Comparison of ENCODE assay signal across 8 mouse cellular contexts in genomic region chr8:119676389-119676788, GRCm38 (mm10). TPM values are rescaled to one million over a fixed set of nuclear protein-coding genes. Genes with fewer than 3 reads are reported as not detected.
DNase-seq lines count a peak whose midpoint lies in the region; ATAC-seq and TF ChIP-seq lines count a peak whose summit lies in the region.

No protein-coding gene starts in this region.

- peak; percentile 96 for DNase-seq in NIH3T3 (ENCODE audit: low read depth)
- peak; percentile 78 for DNase-seq in cerebellum, adult 11 months
- DNase-seq in forebrain, postnatal 0 days, result peak; percentile 91
- DNase-seq in hindbrain, embryonic 10.5 days (ENCODE audit: low spot score), result peak; percentile 88
- peak; percentile 90 to 94 for DNase-seq in layer of hippocampus, postnatal 14 days (ENCODE audit: low spot score in 2 of 2)
- peak; percentile 87 to 91 for DNase-seq in lung, postnatal 4 days
- peak; percentile 92 for DNase-seq in right cerebral cortex, postnatal 14 days
- DNase-seq in urinary bladder, postnatal 10 days (ENCODE audit: low spot score), result peak; percentile 83

- 15% methylated on average over 8 of the region's 8 CpGs for WGBS in forebrain, postnatal 0 days
- WGBS in hindbrain, embryonic 10.5 days, result 25% methylated on average over 8 of the region's 8 CpGs

- no peak overlapping the region for H3K27ac ChIP-seq in forebrain, postnatal 0 days (ENCODE audit: low read depth, low read length)
- H3K27ac ChIP-seq in hindbrain, embryonic 10.5 days, result no peak overlapping the region

- no peaks in the 10 kb centered on the region for H3K36me3 ChIP-seq in forebrain, postnatal 0 days (ENCODE audit: insufficient read depth)
- no peaks in the 10 kb centered on the region for H3K36me3 ChIP-seq in hindbrain, embryonic 10.5 days

- ATAC-seq in forebrain, postnatal 0 days, result peak; percentile 73

- peak; percentile 96 for TF ChIP-seq CTCF in forebrain, postnatal 0 days (IDR thresholded peaks at IDR 0.05; ENCODE audit: low read depth)

- no peak overlapping the region for H3K4me3 ChIP-seq in forebrain, postnatal 0 days (ENCODE audit: low read depth, low read length)
- no peak overlapping the region for H3K4me3 ChIP-seq in hindbrain, embryonic 10.5 days

- no peaks in the 10 kb centered on the region for H3K9me3 ChIP-seq in forebrain, postnatal 0 days (ENCODE audit: low read length)
- H3K9me3 ChIP-seq in hindbrain, embryonic 10.5 days, result no peaks in the 10 kb centered on the region

- H3K4me1 ChIP-seq in forebrain, postnatal 0 days (ENCODE audit: insufficient read depth), result no peaks in the 10 kb centered on the region
- H3K4me1 ChIP-seq in hindbrain, embryonic 10.5 days (replicated peaks), result peaks cover 21% of the 10 kb centered on the region

- no peak overlapping the region for H3K9ac ChIP-seq in forebrain, postnatal 0 days

- H3K4me2 ChIP-seq in forebrain, postnatal 0 days (ENCODE audit: low read depth), result no peak overlapping the region

- H3K27me3 ChIP-seq in forebrain, postnatal 0 days (ENCODE audit: insufficient read depth, low read length), result no peaks in the 10 kb centered on the region
- 0 out of 2 replicates have a peak, but pooled peaks cover 5% of the 10 kb centered on the region for H3K27me3 ChIP-seq in hindbrain, embryonic 10.5 days (ENCODE audit: insufficient read depth, poor library complexity, severe bottlenecking)

RNA-seq across cellular contexts. Expression of gene Wfdc1, which starts 10.2 kb away (rescaled TPM):
- 8.6 and 8.9 TPM in 2 replicates for total RNA-seq in forebrain, postnatal 0 days (2014; rRNA removed)
- 8.3 and 9.0 TPM in 2 replicates for polyA plus RNA-seq in forebrain, postnatal 0 days (2015; fragmentation: Nextera tagmentation; extraction: Ambion mirVana)
- 9.6 and 11.6 TPM in 2 replicates for polyA plus RNA-seq in hindbrain, embryonic 10.5 days (2016; fragmentation: Nextera tagmentation; extraction: Ambion mirVana)
- total RNA-seq in layer of hippocampus, postnatal 14 days (2021), result 1 to 10 TPM; 6.9 to 8.2 TPM

RNA-seq across cellular contexts. Expression of gene Atp2c2, which starts 23.4 kb away (rescaled TPM):
- not detected in 2 replicates for total RNA-seq in forebrain, postnatal 0 days (2014; rRNA removed)
- 0.15 and 0.22 TPM in 2 replicates for polyA plus RNA-seq in forebrain, postnatal 0 days (2015; fragmentation: Nextera tagmentation; extraction: Ambion mirVana)
- polyA plus RNA-seq in hindbrain, embryonic 10.5 days (2016; fragmentation: Nextera tagmentation; extraction: Ambion mirVana), result 1.4 TPM in 2 replicates
- total RNA-seq in layer of hippocampus, postnatal 14 days (2021), result 1 to 10 TPM; 1.7 to 2.9 TPM

RNA-seq across cellular contexts. Expression of gene Kcng4, which starts 40.9 kb away (rescaled TPM):
- total RNA-seq in forebrain, postnatal 0 days (2014; rRNA removed), result 0.38 and 1.5 TPM in 2 replicates
- 0.34 and 0.90 TPM in 2 replicates for polyA plus RNA-seq in forebrain, postnatal 0 days (2015; fragmentation: Nextera tagmentation; extraction: Ambion mirVana)
- 0.16 and 0.29 TPM in 2 replicates for polyA plus RNA-seq in hindbrain, embryonic 10.5 days (2016; fragmentation: Nextera tagmentation; extraction: Ambion mirVana)
- 1 to 10 TPM; 2.9 to 3.3 TPM for total RNA-seq in layer of hippocampus, postnatal 14 days (2021)
